Mouse (Mus musculus) kidney, embryonic 15.5 days (tissue): ENCODE measurements around the gene Rptor. TPM values are rescaled to one million over a fixed set of nuclear protein-coding genes. Genes with fewer than 3 reads are reported as not detected.

ENCODE experiments used
- ATAC-seq: fragments of 200-750 bp; cut with Nextera tagmentation; replicated peaks from 2 replicates; pipeline ENCODE4 v1.8.0; 2017; ENCODE audit warnings: moderate TSS enrichment; ENCODE audit not compliant: low FRiP score
- H3K27ac ChIP-seq: fragments of 300-500 bp; sonication (generic); 2 replicates; pipeline ENCODE4 v1.5.1; 2015; ENCODE audit warnings: mild to moderate bottlenecking, inconsistent platforms
- H3K27me3 ChIP-seq: fragments of 300-500 bp; sonication (generic); 2 replicates; pipeline ENCODE4 v1.6.1; 2015; ENCODE audit warnings: inconsistent platforms
- H3K36me3 ChIP-seq: fragments of 300-500 bp; sonication (generic); 2 replicates; pipeline ENCODE4 v1.6.1; 2015; ENCODE audit warnings: inconsistent platforms
- H3K4me1 ChIP-seq: fragments of 300-500 bp; sonication (generic); 2 replicates; pipeline ENCODE4 v1.6.1; 2015; ENCODE audit warnings: inconsistent platforms
- H3K4me2 ChIP-seq: fragments of 300-500 bp; sonication (generic); 2 replicates; pipeline ENCODE4 v1.6.1; 2015; ENCODE audit warnings: moderate library complexity, mild to moderate bottlenecking, inconsistent platforms
- H3K4me3 ChIP-seq: fragments of 300-500 bp; sonication (generic); replicated peaks from 2 replicates; pipeline ENCODE4 v1.5.1; 2015; ENCODE audit warnings: mild to moderate bottlenecking, inconsistent platforms
- H3K9ac ChIP-seq: fragments of 300-500 bp; sonication (generic); 2 replicates; pipeline ENCODE4 v1.6.1; 2015; ENCODE audit warnings: mild to moderate bottlenecking, inconsistent platforms
- H3K9me3 ChIP-seq: fragments of 300-500 bp; sonication (generic); replicated peaks from 2 replicates; pipeline ENCODE4 v1.6.1; 2016; ENCODE audit warnings: inconsistent platforms
- WGBS: fragments of 180-500 bp; shearing (Covaris S2); methylation state at CpG from one replicate; pipeline ENCODE4 v1.1.7; 2015; ENCODE audit warnings: mixed read lengths; 5-methylcytosine and 5-hydroxymethylcytosine counted together
- polyA plus RNA-seq: library from polyadenylated mRNA; unstranded; fragments of >200 nt; fragmentation: Nextera tagmentation; extraction: Ambion mirVana; gene quantifications from 2 replicates; pipeline ENCODE4 v1.2.1, GENCODE M21; 2015

Gene Rptor
- polyA plus RNA-seq, 1 experiment from 2014 or later = 13.1 TPM

GRCm38 (mm10) chr11:119913291-119913934 lies 310.7 kb downstream of the Rptor start, which contains the start of gene Chmp6:
TSS of gene Chmp6 (plus strand) at chr11:119913441.
- peaks cover 53% of the 10 kb centered on the region for H3K4me1 ChIP-seq
- WGBS = under 1% methylated on average over 48 of the region's 48 CpGs
- 0 out of 2 replicates have a peak, but pooled peaks cover 3% of the 10 kb centered on the region for H3K27me3 ChIP-seq
- peak within 1 kb of the TSS; percentile 88 for H3K27ac ChIP-seq
- peaks cover 28% of the 10 kb centered on the region for H3K36me3 ChIP-seq
- peak within 1 kb of the TSS; percentile 99 for H3K9ac ChIP-seq
- ATAC-seq = peak; percentile 72
- peak within 1 kb of the TSS; percentile 92 for H3K4me2 ChIP-seq
- H3K9me3 ChIP-seq = no peaks in the 10 kb centered on the region
- peak within 1 kb of the TSS; percentile 99 for H3K4me3 ChIP-seq

- Histone ChIP-seq H3K4me3 (peak overlapping the region; percentile 99), H3K27me3 (no peaks in the 10 kb centered on the region), H3K9ac (peak overlapping the region; percentile 99), H3K4me1 (peaks cover 52% of the 10 kb centered on the region), H3K36me3 (peaks cover 34% of the 10 kb centered on the region), H3K9me3 (no peaks in the 10 kb centered on the region), H3K4me2 (peak overlapping the region; percentile 92), H3K27ac (peak overlapping the region; percentile 88)
- ATAC-seq = no peak
- under 1% methylated on average over 26 of the region's 26 CpGs for WGBS
Measured at GRCm38 (mm10) chr11:119913935-119914314, 311.2 kb downstream of the Rptor start.

GRCm38 (mm10) chr11:119914381-119914780 lies 311.7 kb downstream of the Rptor start:
- peaks cover 48% of the 10 kb centered on the region for H3K4me1 ChIP-seq
- peak overlapping the region; percentile 99 for H3K4me3 ChIP-seq
- H3K9ac ChIP-seq = peak overlapping the region; percentile 99
- H3K36me3 ChIP-seq = peaks cover 38% of the 10 kb centered on the region
- H3K27me3 ChIP-seq = no peaks in the 10 kb centered on the region
- no peaks in the 10 kb centered on the region for H3K9me3 ChIP-seq
- peak overlapping the region; percentile 88 for H3K27ac ChIP-seq
- H3K4me2 ChIP-seq = peak overlapping the region; percentile 92
- 19% methylated on average over 4 of the region's 4 CpGs for WGBS
- no peak for ATAC-seq

GRCm38 (mm10) chr11:119915666-119916065 lies 313.0 kb downstream of the Rptor start:
- Histone ChIP-seq H3K4me2 (peak overlapping the region; percentile 92), H3K36me3 (peaks cover 50% of the 10 kb centered on the region), H3K27ac (peak overlapping the region; percentile 81), H3K9me3 (no peaks in the 10 kb centered on the region), H3K9ac (0 out of 2 replicates have a peak overlapping the region, but pooled peaks have one; percentile 17), H3K4me3 (peak overlapping the region; percentile 99), H3K4me1 (peaks cover 42% of the 10 kb centered on the region), H3K27me3 (no peaks in the 10 kb centered on the region)
- WGBS = 78% methylated on average over 9 of the region's 9 CpGs
- ATAC-seq = no peak

GRCm38 (mm10) chr11:119916102-119916790 lies 313.5 kb downstream of the Rptor start:
- H3K4me1 ChIP-seq = peaks cover 42% of the 10 kb centered on the region
- no peaks in the 10 kb centered on the region for H3K27me3 ChIP-seq
- peak; percentile 61 for ATAC-seq
- H3K27ac ChIP-seq = peak overlapping the region; percentile 81
- 74% methylated on average over 15 of the region's 15 CpGs for WGBS
- H3K36me3 ChIP-seq = peaks cover 50% of the 10 kb centered on the region
- H3K9me3 ChIP-seq = no peaks in the 10 kb centered on the region
- peak overlapping the region; percentile 92 for H3K4me2 ChIP-seq
- H3K4me3 ChIP-seq = peak overlapping the region; percentile 99; the same call in 1 of the 2 replicates
- 0 out of 2 replicates have a peak overlapping the region, but pooled peaks have one; percentile 17 for H3K9ac ChIP-seq

- no peaks in the 10 kb centered on the region for H3K9me3 ChIP-seq
- H3K36me3 ChIP-seq = peaks cover 50% of the 10 kb centered on the region
- 89% methylated on average over 21 of the region's 21 CpGs for WGBS
- H3K4me2 ChIP-seq = peak overlapping the region; percentile 92; the same call in 1 of the 2 replicates
- H3K4me1 ChIP-seq = peaks cover 44% of the 10 kb centered on the region
- ATAC-seq = no peak
- H3K27ac ChIP-seq = peak overlapping the region; percentile 81
- H3K27me3 ChIP-seq = no peaks in the 10 kb centered on the region
- H3K4me3 ChIP-seq = no peak overlapping the region
- no peak overlapping the region for H3K9ac ChIP-seq
Measured at GRCm38 (mm10) chr11:119916834-119917469, 314.2 kb downstream of the Rptor start.

- no peak for ATAC-seq
- H3K4me2 ChIP-seq = no peak overlapping the region
- peaks cover 35% of the 10 kb centered on the region for H3K4me1 ChIP-seq
- H3K9ac ChIP-seq = no peak overlapping the region
- H3K36me3 ChIP-seq = peaks cover 50% of the 10 kb centered on the region
- no peaks in the 10 kb centered on the region for H3K27me3 ChIP-seq
- H3K4me3 ChIP-seq = no peak overlapping the region
- H3K9me3 ChIP-seq = no peaks in the 10 kb centered on the region
- H3K27ac ChIP-seq = no peak overlapping the region
- 89% methylated on average over 7 of the region's 7 CpGs for WGBS
Measured at GRCm38 (mm10) chr11:119918521-119918920, 315.8 kb downstream of the Rptor start.

GRCm38 (mm10) chr11:119919432-119919831 lies 316.7 kb downstream of the Rptor start:
- Histone ChIP-seq H3K27ac (no peak overlapping the region), H3K36me3 (peaks cover 50% of the 10 kb centered on the region)

GRCm38 (mm10) chr11:119919897-119920296 lies 317.2 kb downstream of the Rptor start:
- ATAC-seq = no peak
- Histone ChIP-seq H3K9me3 (no peaks in the 10 kb centered on the region), H3K9ac (no peak overlapping the region), H3K27ac (no peak overlapping the region), H3K4me1 (peaks cover 27% of the 10 kb centered on the region), H3K4me2 (no peak overlapping the region), H3K4me3 (no peak overlapping the region), H3K36me3 (peaks cover 50% of the 10 kb centered on the region), H3K27me3 (no peaks in the 10 kb centered on the region)
- 66% methylated on average over 8 of the region's 8 CpGs for WGBS

More at GRCm38 (mm10) chr11:119919432-119919831, 316.7 kb downstream of the Rptor start:
- Histone ChIP-seq H3K4me2 (no peak overlapping the region), H3K27me3 (no peaks in the 10 kb centered on the region), H3K9me3 (no peaks in the 10 kb centered on the region), H3K4me1 (peaks cover 31% of the 10 kb centered on the region), H3K4me3 (no peak overlapping the region), H3K9ac (no peak overlapping the region)
- WGBS = 95% methylated on average over 4 of the region's 4 CpGs
- ATAC-seq = no peak

- Histone ChIP-seq H3K27ac (no peak overlapping the region), H3K36me3 (peaks cover 47% of the 10 kb centered on the region), H3K4me1 (peaks cover 19% of the 10 kb centered on the region), H3K27me3 (no peaks in the 10 kb centered on the region), H3K9ac (no peak overlapping the region), H3K9me3 (no peaks in the 10 kb centered on the region), H3K4me3 (no peak overlapping the region), H3K4me2 (no peak overlapping the region)
- no peak for ATAC-seq
- WGBS = 93% methylated on average over 5 of the region's 5 CpGs
Measured at GRCm38 (mm10) chr11:119920668-119921067, 318.0 kb downstream of the Rptor start.

GRCm38 (mm10) chr11:119925176-119925575 lies 322.5 kb downstream of the Rptor start:
- ATAC-seq = no peak
- 69% methylated on average over 5 of the region's 5 CpGs for WGBS
- peaks cover 12% of the 10 kb centered on the region; the same call in 1 of the 2 replicates for H3K4me1 ChIP-seq
- no peak overlapping the region for H3K4me3 ChIP-seq
- no peaks in the 10 kb centered on the region for H3K9me3 ChIP-seq
- H3K36me3 ChIP-seq = peaks cover 4% of the 10 kb centered on the region; the same call in 1 of the 2 replicates
- no peaks in the 10 kb centered on the region for H3K27me3 ChIP-seq
- H3K4me2 ChIP-seq = no peak overlapping the region
- no peak overlapping the region for H3K27ac ChIP-seq
- no peak overlapping the region for H3K9ac ChIP-seq

GRCm38 (mm10) chr11:119926762-119927161 lies 324.1 kb downstream of the Rptor start:
- H3K4me2 ChIP-seq = no peak overlapping the region
- H3K4me1 ChIP-seq = peaks cover 16% of the 10 kb centered on the region
- H3K27me3 ChIP-seq = no peaks in the 10 kb centered on the region
- ATAC-seq = no peak
- no peaks in the 10 kb centered on the region for H3K9me3 ChIP-seq
- no peak overlapping the region for H3K4me3 ChIP-seq
- H3K36me3 ChIP-seq = no peaks in the 10 kb centered on the region
- no peak overlapping the region for H3K27ac ChIP-seq
- no peak overlapping the region for H3K9ac ChIP-seq
- WGBS = 56% methylated on average over 5 of the region's 5 CpGs
